Mouse (Mus musculus): ENCODE measurements at regions not wholly inside any gene's neighbourhood (a gene's known extent, or its start where the extent isn't known, plus 50 kb on each side); places are given as distances from the start of the nearest gene placed in this dataset.

DNA sequence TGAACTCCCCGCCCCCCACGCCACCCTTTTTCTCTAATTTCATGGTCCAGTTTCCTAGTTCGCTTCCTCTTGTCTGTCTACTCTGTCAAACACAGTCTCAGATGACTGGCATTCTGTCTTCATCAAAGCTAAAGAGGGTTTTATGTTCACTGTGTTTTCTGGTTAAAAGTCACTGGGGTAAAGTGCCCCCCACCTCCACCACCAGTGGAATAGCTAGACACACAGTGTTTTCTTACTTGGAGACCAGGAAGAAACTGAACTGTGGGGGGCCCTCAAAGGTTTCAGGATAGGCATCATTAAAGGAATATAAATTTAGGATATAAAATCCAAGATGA is 69.9 kb downstream of the Enc1 start:
- TF ChIP-seq CTCF (IDR thresholded peaks at IDR 0.05; ENCODE audit: insufficient read depth, low read length) (no peak), POLR2A (IDR thresholded peaks at IDR 0.05; ENCODE audit: borderline replicate concordance, extremely low read depth, low read depth, low read length) (no peak)

Measured in lung, adult 2 months (tissue).